Mouse (Mus musculus) bone marrow, adult 2 months (tissue): ENCODE data around the gene Tnfrsf21. TPM values are rescaled to one million over a fixed set of nuclear protein-coding genes. Genes with fewer than 3 reads are reported as not detected.

Source experiments
- H3K27ac ChIP-seq: fragments of 200-500 bp; 2 replicates; pipeline ENCODE4 v1.5.1; 2012; ENCODE audit warnings: low read depth, mild to moderate bottlenecking, control low read depth, inconsistent platforms, low read length; ENCODE audit not compliant: control insufficient read depth, poor library complexity, insufficient read depth
- H3K4me1 ChIP-seq: fragments of 200-500 bp; 2 replicates; pipeline ENCODE4 v1.6.1; 2011; ENCODE audit warnings: low read length; ENCODE audit not compliant: control insufficient read depth, insufficient read depth
- H3K4me3 ChIP-seq: fragments of 200-500 bp; replicated peaks from 2 replicates; pipeline ENCODE3; 2011; ENCODE audit warnings: mild to moderate bottlenecking, low read depth, low read length, control low read depth; ENCODE audit not compliant: control insufficient read depth
- CTCF ChIP-seq: fragments of 200-500 bp; IDR thresholded peaks from 2 replicates; pipeline ENCODE4 v1.5.1; 2011; ENCODE audit warnings: low read length, control low read depth; ENCODE audit not compliant: control insufficient read depth, insufficient read depth
- POLR2A ChIP-seq: fragments of 200-500 bp; IDR thresholded peaks from 2 replicates; pipeline ENCODE4 v1.6.1; 2011; ENCODE audit warnings: low read depth, mild to moderate bottlenecking, control low read depth, low read length, borderline replicate concordance; ENCODE audit not compliant: control insufficient read depth
- WGBS: fragments of 180-500 bp; shearing (Covaris S2); methylation state at CpG from one replicate; pipeline ENCODE4 v1.1.7; 2018; 5-methylcytosine and 5-hydroxymethylcytosine counted together
- polyA plus RNA-seq: library from polyadenylated mRNA; stranded (reverse); fragments of >200 nt; gene quantifications from 2 replicates; pipeline ENCODE4 v1.2.4, GENCODE M21; 2011; ENCODE audit warnings: low replicate concordance; ENCODE audit not compliant: missing spikeins, insufficient read depth, insufficient read length

Tnfrsf21 gene
- polyA plus RNA-seq, 1 experiment: 18.6 TPM

DNA sequence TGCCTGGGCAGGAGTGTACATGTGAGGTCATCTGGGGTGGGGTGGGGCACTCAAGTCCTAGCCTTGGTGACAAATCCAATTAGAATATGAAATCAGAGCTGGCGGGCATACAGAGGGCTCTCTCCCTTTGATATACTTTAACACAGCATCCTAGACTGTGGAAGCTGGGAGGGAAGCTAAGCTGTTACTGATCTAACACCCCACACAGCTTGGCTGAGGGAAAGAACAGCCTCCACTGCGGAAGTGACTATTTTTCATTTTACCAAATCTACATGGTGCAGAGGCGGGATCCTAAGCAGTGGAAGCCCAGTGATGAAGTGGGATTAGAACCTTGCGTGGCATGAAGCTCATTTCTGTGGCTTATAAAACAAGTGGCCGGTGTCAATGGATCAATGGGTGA, 4.7 kb downstream of the Tnfrsf21 start:
- 84% methylated on average over 5 of the region's 5 CpGs for WGBS
- peaks cover 4% of the 10 kb centered on the region; the same call in 1 of the 2 replicates for H3K4me1 ChIP-seq
- no peak for TF ChIP-seq POLR2A
- TF ChIP-seq CTCF: no peak
- H3K27ac ChIP-seq: no peak overlapping the region
- no peak overlapping the region for H3K4me3 ChIP-seq

DNA sequence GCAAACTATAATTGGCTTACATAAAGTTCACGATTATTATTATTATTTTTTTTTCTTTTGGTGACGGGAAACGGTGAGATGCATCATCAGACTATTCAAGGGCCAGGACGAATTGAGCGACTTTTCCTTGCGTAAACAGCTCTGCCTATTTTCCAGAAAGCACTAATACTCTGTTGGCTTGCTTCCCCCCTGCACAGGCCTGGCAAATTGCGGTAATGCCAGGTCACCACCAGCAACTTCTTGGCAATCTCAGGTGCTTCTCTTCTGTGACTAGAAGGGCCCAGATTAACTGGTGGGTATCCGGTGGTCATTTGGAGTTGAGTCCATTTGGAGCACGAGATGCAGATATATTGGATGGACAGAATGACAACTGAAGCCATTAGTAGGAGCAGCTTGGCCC, 5.7 kb downstream of the Tnfrsf21 start:
- WGBS: 90% methylated on average over 9 of the region's 9 CpGs
- Histone ChIP-seq H3K4me3 (no peak overlapping the region), H3K27ac (no peak overlapping the region), H3K4me1 (peaks cover 4% of the 10 kb centered on the region)
- TF ChIP-seq POLR2A (no peak), CTCF (no peak)

DNA sequence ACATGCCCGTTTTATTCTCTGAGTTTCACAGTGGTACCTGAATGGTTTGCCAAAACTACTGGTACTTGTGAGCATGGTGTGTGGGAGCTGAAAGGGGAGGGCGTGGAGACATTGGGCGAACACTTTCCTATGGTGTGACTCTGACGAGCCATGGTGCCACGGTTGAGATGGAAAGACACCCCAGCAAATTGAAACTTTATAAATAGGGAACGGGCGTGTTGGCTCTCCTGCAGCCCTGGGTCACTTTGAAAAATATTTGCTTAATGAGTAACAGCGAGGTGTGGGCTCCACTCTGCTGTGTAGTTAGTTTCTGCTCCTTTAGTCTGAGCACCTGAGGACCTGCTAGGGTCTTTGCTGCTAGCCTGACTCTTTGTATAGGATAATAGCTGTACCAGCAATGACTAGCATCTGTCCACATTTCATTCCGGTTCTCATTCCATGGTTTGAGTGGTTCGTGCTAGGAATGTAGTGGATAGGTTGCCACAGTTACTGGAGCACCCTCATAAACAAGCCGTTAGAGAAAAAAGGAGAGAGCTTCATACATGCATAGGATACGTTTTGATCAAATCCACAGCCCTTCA, 7.4 kb downstream of the Tnfrsf21 start:
- TF ChIP-seq POLR2A: no peak
- WGBS: 82% methylated on average over 12 of the region's 12 CpGs
- Histone ChIP-seq H3K4me1 (peaks cover 4% of the 10 kb centered on the region), H3K27ac (no peak overlapping the region), H3K4me3 (no peak overlapping the region)

DNA sequence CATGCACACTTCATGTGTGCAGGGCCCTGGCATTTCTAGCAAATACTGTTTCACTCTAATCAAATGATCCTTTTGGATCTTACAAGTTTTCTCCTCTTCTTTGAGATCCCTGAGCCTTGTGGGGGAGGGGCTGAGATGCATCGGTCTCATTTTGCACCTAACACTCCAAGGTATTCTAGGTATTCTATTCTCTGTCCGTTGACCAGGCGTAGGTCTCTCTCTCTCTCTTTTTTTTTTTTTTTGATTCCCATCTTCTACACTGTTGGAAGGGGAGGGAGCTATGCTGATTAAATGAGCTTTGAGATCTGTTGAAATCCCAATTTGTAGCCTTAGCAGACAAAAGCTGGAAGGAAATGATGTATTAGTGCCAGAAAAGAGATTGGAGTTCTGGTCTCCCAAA, 8.2 kb downstream of the Tnfrsf21 start:
- 75% methylated on average over 3 of the region's 3 CpGs for WGBS
- H3K4me1 ChIP-seq: peaks cover 4% of the 10 kb centered on the region
- TF ChIP-seq CTCF (no peak), POLR2A (no peak)
- no peak overlapping the region for H3K4me3 ChIP-seq
- H3K27ac ChIP-seq: no peak overlapping the region

DNA sequence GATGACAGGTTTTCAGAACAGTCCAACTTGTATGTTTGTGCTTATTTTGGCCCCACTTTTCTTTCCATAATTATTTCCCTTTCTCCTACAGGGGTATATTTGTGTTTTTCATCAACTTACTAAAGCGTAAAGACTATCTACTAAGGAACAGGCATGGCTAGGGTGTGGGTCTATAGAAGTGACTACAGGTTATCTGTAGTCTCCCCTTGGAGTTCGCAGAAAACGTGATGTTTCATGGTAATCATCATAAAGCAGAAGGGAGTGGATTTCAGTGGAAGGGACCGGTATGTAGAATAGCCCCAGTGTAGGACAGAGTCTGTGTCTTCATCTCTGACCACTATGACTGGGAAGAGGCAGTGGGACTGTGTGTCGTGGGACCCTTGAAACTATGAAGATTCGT, 8.7 kb downstream of the Tnfrsf21 start:
- Histone ChIP-seq H3K4me3 (no peak overlapping the region), H3K4me1 (peaks cover 1% of the 10 kb centered on the region), H3K27ac (no peak overlapping the region)
- TF ChIP-seq POLR2A: no peak
- TF ChIP-seq CTCF: no peak
- WGBS: 64% methylated on average over 6 of the region's 6 CpGs

DNA sequence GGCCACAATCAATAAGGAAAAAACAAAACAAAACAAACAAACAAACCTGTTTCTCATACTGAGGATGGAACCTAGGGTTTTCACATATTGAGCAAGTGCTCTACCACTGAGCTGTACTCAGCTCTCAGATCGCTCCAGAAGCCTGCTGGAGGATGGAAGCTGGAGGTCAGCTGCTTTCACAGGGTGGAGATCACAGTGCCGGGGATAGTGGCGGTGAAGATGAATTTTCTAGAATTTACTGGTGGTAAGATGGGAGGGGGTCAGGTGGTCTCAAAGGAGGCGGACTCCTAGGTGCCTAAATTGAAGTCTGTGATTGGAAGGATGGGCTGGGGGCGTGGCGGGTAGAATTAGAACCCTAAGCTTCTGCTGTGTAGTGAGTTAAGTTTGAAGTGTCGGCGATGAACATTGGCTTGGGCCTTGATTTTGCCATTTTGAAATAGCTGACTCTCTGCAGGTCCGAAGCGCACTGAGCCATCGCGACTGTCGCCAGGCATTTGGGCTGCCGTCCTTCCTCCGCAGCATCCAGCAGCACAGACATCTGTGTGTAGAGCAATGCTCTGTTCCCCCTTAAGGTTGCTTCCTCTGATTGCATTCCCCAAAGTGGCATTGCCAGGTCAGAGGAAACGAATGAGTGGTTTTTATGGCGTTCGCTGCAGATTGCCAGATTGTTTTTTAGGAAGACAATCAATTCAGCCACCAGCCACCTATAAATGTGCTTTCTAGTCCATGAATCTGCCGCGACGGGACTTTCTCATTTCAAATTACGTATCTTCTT, 9.7 kb downstream of the Tnfrsf21 start:
- H3K27ac ChIP-seq: no peak overlapping the region
- H3K4me1 ChIP-seq: no peaks in the 10 kb centered on the region; the same call in none of the 2 replicates
- H3K4me3 ChIP-seq: no peak overlapping the region
- TF ChIP-seq POLR2A (no peak), CTCF (no peak)
- 84% methylated on average over 22 of the region's 22 CpGs for WGBS

DNA sequence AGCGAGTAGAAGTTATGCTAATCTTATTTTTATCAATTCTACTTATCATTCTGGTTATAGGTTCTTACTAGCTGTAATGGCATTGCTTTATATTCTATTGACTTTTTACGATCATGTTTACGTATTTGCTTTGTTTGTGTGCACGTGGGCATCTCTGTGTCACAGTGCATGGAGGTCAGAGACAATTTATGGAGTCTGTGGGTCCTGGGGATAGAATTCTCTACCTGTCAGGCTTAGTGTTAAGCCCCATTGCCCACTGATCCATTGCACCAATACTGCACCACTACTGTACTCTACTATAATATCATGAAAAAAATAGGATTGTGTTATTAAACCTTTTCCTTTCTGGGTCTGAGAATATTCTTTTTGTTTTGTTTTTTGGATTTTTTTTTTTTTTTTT, 10.4 kb downstream of the Tnfrsf21 start:
- no peaks in the 10 kb centered on the region; the same call in none of the 2 replicates for H3K4me1 ChIP-seq
- no peak overlapping the region for H3K27ac ChIP-seq
- no peak overlapping the region for H3K4me3 ChIP-seq
- WGBS: 79% methylated on average over 4 of the region's 4 CpGs
- no peak for TF ChIP-seq CTCF
- no peak for TF ChIP-seq POLR2A

DNA sequence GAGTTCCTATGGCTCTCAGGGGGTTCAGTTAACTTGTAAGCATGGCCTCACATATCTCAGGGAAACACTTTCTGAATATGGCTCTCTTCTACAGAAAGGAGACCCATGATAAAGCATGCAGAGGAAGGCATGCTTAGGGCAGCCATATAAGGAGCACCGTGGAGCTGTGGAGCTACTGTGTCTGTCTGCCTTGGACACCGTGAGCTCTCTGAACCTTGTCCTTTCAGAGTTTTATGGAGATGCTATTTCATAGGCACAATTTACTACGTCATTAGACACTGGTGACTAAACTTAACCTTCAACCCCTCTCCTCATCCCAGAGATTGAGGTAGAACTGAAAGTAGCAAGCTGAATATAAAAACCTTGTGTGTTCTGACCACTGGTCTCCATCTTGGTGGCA, 13.2 kb downstream of the Tnfrsf21 start:
- H3K27ac ChIP-seq: no peak overlapping the region
- H3K4me3 ChIP-seq: no peak overlapping the region
- peaks cover 1% of the 10 kb centered on the region for H3K4me1 ChIP-seq
- no peak for TF ChIP-seq POLR2A
- WGBS: 77% methylated on average over 3 of the region's 3 CpGs
